Mouse (Mus musculus) heart, postnatal 14 days (tissue): Measurements from ENCODE around the gene Spon1. TPM values are rescaled to one million over a fixed set of nuclear protein-coding genes. Genes with fewer than 3 reads are reported as not detected.

Experiments
- DNase-seq, 2 experiments: peaks; one replicate each; pipeline ENCODE4 v3.0.0; 2021 to 2022
- intact Hi-C: fragments of 180-260 bp; cut with DNase I; formaldehyde crosslinking; loops from one replicate; pipeline ENCODE4 v1.15.1; 2025
- total RNA-seq, 2 experiments: library from RNA; stranded (reverse); gene quantifications; 2 replicates each; pipeline ENCODE4 v1.2.3; 2021

Spon1 gene
- total RNA-seq, 2 experiments from 2014 or later = 9.0 to 13.1 TPM

DNA sequence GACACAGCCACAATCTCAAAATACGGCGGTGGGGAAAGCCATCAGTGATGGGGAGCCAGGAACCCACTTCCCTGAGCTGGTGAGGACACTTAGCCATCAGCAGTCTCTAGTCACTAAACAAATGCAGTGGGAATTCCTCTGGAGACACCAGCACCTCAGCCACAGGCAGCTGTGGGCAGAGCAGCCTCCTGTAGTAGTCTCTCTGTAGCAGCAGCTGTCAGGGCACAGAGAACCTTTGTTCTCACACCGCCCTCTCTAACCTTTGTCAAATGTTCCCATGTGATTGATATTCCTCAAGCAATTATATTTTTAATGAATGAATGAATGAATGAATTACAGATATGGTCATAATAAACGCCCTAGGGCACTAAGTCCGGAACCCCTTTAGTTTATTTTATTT, 305.6 kb downstream of the Spon1 start:
- DNase-seq = no peak
- intact Hi-C loops = loop anchor here (5.0 kb wide), 1 partner anchor 46 kb away; the partner anchor contains the start of gene Rras2

GRCm38 (mm10) chr7:114071851-114072616, 306.2 kb downstream of the Spon1 start:
- DNase-seq = peak in 1 of 2 experiments; percentile 13
- intact Hi-C loops = loop anchor here (5.0 kb wide), 1 partner anchor 45 kb away; the partner anchor contains the start of gene Rras2

DNA sequence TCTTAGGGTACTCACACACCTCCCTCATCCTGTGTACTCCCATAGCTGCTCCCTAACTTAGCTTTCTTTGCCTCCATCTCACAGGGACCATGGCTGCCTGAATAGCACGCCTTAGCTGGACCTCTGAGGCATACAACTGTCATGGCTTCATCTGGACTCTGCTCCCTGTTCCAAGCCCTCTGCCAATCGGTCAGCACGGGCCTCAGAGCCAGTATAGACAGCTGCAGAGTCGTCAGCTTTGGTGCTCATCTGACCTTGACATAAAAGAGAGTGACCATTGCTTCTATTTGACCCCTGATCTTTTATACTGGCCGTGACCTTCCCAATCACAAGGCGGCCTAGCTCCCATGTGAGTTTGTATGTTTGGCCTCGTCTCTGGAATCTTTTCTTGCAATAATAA, 308.3 kb downstream of the Spon1 start:
- no peak for DNase-seq
- intact Hi-C loops = loop anchor here (5.0 kb wide), 1 partner anchor 43 kb away; the partner anchor contains the start of gene Rras2

GRCm38 (mm10) chr7:114074595-114074994, 308.8 kb downstream of the Spon1 start:
- intact Hi-C loops = loop anchor here (5.0 kb wide), 1 partner anchor 43 kb away; the partner anchor contains the start of gene Rras2
- no peak for DNase-seq

- DNase-seq = no peak
- intact Hi-C loops = no loop called here
Measured at GRCm38 (mm10) chr7:114079343-114079742, 313.5 kb downstream of the Spon1 start.

DNA sequence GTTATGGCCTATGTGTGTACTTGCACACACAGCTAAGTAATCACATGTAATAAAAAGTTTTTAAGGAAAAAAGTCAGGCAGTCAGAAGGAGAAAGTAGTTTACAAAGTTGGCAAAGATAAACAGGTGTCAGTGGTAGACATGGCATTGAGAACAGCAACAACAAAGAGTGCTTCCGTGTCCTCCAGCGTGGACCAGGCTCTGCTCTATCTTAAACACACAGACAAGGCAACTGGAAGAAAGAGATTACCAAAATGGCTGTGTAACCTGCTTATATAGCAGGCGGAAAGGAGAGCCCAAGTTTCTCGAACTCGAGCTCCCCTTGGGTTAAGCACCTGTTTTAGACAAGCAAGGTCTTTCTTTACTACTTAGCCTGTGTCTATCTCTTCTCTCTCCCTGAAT, 314.5 kb downstream of the Spon1 start:
- intact Hi-C loops = no loop called here
- DNase-seq = no peak

DNA sequence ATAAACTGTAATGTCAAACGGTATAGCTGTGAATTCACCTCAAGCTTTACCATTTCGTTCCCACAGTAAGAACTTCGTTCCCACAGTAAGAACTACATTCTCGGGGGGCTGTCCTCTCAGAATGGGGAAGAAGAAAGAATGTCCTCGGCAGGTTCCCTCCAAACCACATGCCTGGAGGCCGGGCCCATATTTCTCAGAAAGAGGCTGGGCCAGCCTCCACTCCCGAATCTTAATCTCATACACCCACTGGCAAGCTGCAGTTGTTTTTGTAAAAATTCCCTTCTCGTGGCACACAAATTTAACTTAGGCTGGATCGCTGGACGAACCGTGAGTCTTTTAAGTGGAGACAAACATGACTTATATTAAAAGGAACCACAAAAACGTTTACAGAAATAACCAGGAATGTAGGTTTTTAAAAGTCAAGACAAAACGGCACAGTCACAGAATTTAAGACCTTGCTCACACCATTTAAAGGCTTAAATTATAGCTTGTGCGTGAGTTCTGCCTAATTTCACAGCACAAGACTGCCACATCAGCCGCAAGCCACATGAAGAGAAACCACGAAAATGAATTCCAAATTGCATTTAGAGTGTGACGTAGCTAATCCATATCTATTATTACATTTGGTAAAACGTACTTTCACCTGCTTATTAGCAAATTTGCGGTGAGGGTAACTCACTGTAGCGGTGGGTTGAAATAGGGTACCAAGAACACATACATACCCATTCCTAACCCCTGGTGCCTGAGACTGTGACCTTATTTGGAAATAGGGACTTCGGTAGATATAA, 316.0 kb downstream of the Spon1 start:
- no peak for DNase-seq
- intact Hi-C loops = no loop called here

DNA sequence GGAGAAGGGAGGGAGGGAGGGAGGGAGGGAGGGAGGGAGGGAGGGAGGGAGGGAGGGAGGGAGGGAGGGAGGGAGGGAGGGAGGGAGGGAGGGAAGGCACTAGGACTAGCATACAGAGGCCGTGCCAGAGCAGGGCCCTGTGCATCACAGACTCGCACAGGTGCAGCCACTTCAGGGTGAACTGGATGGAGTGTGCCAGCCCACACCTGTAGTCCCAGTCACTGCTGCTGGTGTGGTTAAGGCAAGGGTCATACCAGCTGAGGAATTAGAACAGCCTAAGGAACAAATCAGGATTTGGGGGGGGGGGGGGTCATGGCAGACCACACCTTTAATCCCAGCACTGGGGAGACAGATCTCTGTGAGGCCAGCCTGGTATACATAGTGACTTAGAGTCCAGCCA, 317.3 kb downstream of the Spon1 start:
- intact Hi-C loops = no loop called here
- no peak for DNase-seq

DNA sequence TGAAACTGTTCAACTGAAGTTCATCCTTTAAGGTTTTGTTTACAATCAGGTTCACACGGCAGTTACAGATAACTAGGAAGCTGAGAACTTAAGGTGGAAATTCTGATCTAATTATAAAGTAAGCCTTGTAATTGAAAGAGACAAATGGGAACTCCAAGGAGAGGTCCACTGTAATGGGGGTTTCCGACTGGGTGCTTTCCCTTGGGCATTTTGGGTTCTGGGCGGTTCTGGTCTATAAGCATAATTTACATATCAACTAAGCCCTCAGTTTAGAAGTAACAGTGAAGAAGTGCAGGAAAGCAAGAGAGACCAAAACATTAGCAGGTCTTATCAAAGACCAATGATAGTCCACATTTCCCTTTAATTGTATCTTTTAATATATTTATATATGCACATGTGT, 318.0 kb downstream of the Spon1 start:
- DNase-seq = no peak
- intact Hi-C loops = no loop called here

DNA sequence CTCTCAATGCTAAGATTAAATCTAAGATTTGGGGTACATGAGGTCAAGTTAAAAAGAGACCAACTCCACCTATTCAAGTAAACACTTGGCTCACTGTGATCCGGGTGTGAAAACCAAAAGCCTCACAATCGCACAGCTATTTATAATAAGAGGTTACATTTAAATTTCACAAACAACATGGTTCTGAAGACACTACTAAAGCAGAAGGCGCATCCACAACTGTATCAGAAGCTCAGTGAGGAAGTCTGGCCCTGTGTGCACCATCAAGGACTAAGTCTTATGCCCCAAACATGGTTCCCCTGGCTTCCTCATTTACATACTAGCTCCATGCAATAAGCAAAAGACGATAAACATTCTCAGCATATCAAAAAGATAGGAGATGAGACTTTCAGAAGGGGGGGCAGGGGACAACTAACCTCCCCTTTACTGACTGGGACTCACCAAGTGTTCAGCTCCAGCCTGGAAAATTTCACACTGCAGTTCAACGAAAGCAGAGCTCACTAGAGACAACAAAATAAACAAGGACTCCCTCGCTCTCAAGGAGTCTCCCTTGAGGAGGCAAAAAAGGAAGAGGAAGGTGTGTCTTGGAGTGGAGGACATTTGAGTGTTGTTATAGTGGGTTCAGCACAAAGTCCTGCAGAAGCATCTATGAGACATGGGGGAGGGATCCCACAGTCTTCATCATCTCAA, 320.4 kb downstream of the Spon1 start:
- intact Hi-C loops = no loop called here
- DNase-seq = no peak

GRCm38 (mm10) chr7:114087341-114087740, 321.5 kb downstream of the Spon1 start:
- peak in 1 of 2 experiments; percentile 17 for DNase-seq
- intact Hi-C loops = no loop called here

DNA sequence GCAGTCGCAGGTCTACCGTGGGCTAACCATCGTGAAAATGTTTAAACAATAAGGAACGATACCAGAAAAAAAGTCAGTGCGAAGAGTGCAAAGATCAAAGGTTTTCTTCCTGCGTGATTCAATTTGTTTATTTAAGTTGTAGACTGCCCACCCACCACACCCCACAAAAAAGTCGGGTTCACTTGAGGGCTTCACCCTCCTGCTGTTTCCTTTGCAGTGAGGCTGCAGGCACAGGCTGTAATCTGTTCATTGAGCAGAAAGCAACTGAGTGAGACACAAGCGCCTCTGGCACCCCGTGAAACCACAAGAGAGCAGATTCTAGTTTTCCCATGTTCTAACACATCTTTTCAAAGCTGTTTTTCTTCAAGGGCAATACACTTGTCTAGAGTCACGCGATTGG, 322.2 kb downstream of the Spon1 start:
- no peak for DNase-seq
- intact Hi-C loops = no loop called here

DNA sequence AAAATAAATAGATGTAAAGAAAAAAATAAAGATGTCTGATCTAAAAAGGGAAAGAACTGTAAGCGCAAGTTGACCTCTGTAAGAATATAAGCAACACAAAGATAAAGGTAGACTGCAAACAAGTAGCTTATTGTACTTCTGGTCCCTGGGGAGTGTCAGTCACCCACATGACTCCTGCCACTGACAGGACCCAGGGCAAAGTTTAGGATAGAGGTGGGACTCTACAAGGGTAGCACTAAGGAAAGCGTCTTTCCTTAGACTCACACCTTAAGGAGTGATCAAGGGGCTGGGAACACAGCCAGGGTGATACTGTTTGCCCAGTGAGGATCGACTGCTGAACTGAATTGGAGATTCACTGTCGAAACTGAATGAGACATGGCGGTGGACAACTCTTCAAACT, 323.1 kb downstream of the Spon1 start:
- intact Hi-C loops = no loop called here
- no peak for DNase-seq

GRCm38 (mm10) chr7:114090231-114090630, 324.4 kb downstream of the Spon1 start:
- DNase-seq = no peak
- intact Hi-C loops = no loop called here

- DNase-seq = no peak
- intact Hi-C loops = no loop called here
Measured at GRCm38 (mm10) chr7:114090892-114091545, 325.2 kb downstream of the Spon1 start.
